Mouse (Mus musculus) MEL (cell line): Measurements from ENCODE around the gene D130043K22Rik. TPM values are rescaled to one million over a fixed set of nuclear protein-coding genes. Genes with fewer than 3 reads are reported as not detected.

Experiments used
- DNase-seq: peaks from one replicate; pipeline ENCODE4 v3.0.0; 2011; ENCODE audit warnings: low read depth, low spot score
- H3K27ac ChIP-seq: 2 replicates; pipeline ENCODE4 v1.5.1; 2012; ENCODE audit warnings: low read depth, mild to moderate bottlenecking, control low read depth, low read length, moderate library complexity; ENCODE audit not compliant: control insufficient read depth
- H3K27me3 ChIP-seq, 2 experiments: fragments of 150-350 bp in 1 of 2; sonication (generic) in 1 of 2; 2 replicates each; pipeline ENCODE4 v1.6.1; 2012; ENCODE audit warnings: low read length in 2 of 2, mild to moderate bottlenecking in 2 of 2, improper control_type of control experiment in 1 of 2, moderate library complexity in 1 of 2; ENCODE audit not compliant: insufficient read depth in 2 of 2, control insufficient read depth in 1 of 2
- H3K36me3 ChIP-seq, 2 experiments: 2 replicates each; pipeline ENCODE4 v1.6.1; 2012 to 2014; ENCODE audit warnings: low read length in 2 of 2, improper control_type of control experiment in 1 of 2, inconsistent platforms in 1 of 2, mild to moderate bottlenecking in 1 of 2; ENCODE audit not compliant: insufficient read depth in 2 of 2, control insufficient read depth in 1 of 2
- H3K4me1 ChIP-seq, 2 experiments: fragments of 150-350 bp in 1 of 2; sonication (generic) in 1 of 2; 2 replicates each; pipeline ENCODE4 v1.6.1; 2012; ENCODE audit warnings: low read length in 2 of 2, improper control_type of control experiment in 1 of 2, mild to moderate bottlenecking in 1 of 2; ENCODE audit not compliant: insufficient read depth in 2 of 2, control insufficient read depth in 1 of 2
- H3K4me3 ChIP-seq, 2 experiments: fragments of 150-350 bp in 1 of 2; sonication (generic) in 1 of 2; 2 replicates each; pipeline ENCODE4 v1.5.1; 2012; ENCODE audit warnings: low read depth in 2 of 2, low read length in 2 of 2, mild to moderate bottlenecking in 2 of 2, moderate library complexity in 2 of 2, control low read depth in 1 of 2, improper control_type of control experiment in 1 of 2; ENCODE audit not compliant: control insufficient read depth in 1 of 2, insufficient read depth in 1 of 2
- H3K79me2 ChIP-seq: 2 replicates; pipeline ENCODE4 v1.6.1; 2012; ENCODE audit warnings: mild to moderate bottlenecking, low read length, moderate library complexity; ENCODE audit not compliant: control insufficient read depth, poor library complexity, insufficient read depth
- H3K9ac ChIP-seq: 2 replicates; pipeline ENCODE4 v1.6.1; 2012; ENCODE audit warnings: low read depth, mild to moderate bottlenecking, control low read depth, low read length, moderate library complexity; ENCODE audit not compliant: control insufficient read depth, poor library complexity, severe bottlenecking
- H3K9me3 ChIP-seq: fragments of 150-350 bp; sonication (generic); replicated peaks from 2 replicates; pipeline ENCODE4 v1.6.1; 2012; ENCODE audit warnings: mild to moderate bottlenecking, low read length, improper control_type of control experiment, moderate library complexity; ENCODE audit not compliant: insufficient read depth
- CHD2 ChIP-seq: IDR thresholded peaks from 2 replicates; pipeline ENCODE4 v1.6.1; 2011; ENCODE audit warnings: low read length, improper control_type of control experiment
- CTCF ChIP-seq, 3 experiments: IDR thresholded peaks in 2 of 3; conservative IDR thresholded peaks in 1 of 3; 2 replicates each; pipeline ENCODE4 v1.5.1; 2011 to 2012; ENCODE audit warnings: low read length in 3 of 3, low read depth in 2 of 3, mild to moderate bottlenecking in 2 of 3, improper control_type of control experiment in 1 of 3, inconsistent platforms in 1 of 3, mixed read lengths in 1 of 3, moderate library complexity in 1 of 3; ENCODE audit not compliant: control insufficient read depth in 1 of 3, insufficient read depth in 1 of 3, poor library complexity in 1 of 3, severe bottlenecking in 1 of 3
- E2F4 ChIP-seq: IDR thresholded peaks from 2 replicates; pipeline ENCODE4 v1.6.1; 2011; ENCODE audit warnings: low read depth, low read length, improper control_type of control experiment, borderline replicate concordance
- ELF1 ChIP-seq: IDR thresholded peaks from 2 replicates; pipeline ENCODE4 v1.6.1; 2014; ENCODE audit warnings: low read depth, mild to moderate bottlenecking, inconsistent platforms, low read length, improper control_type of control experiment, moderate library complexity
- GABPA ChIP-seq: IDR thresholded peaks from 2 replicates; pipeline ENCODE4 v1.6.1; 2012; ENCODE audit warnings: low read depth, mild to moderate bottlenecking, inconsistent platforms, low read length, improper control_type of control experiment, moderate library complexity
- HCFC1 ChIP-seq: IDR thresholded peaks from 2 replicates; pipeline ENCODE4 v1.6.1; 2012; ENCODE audit warnings: low read depth, mild to moderate bottlenecking, inconsistent platforms, low read length, improper control_type of control experiment, moderate library complexity
- JUND ChIP-seq: IDR thresholded peaks from 2 replicates; pipeline ENCODE4 v1.6.1; 2011; ENCODE audit warnings: low read depth, mild to moderate bottlenecking, improper control_type of control experiment, low read length
- KAT2A ChIP-seq: conservative IDR thresholded peaks from 2 replicates; pipeline ENCODE4 v1.6.1; 2012; ENCODE audit warnings: low read depth, low read length, improper control_type of control experiment, inconsistent platforms
- MAFK ChIP-seq: IDR thresholded peaks from 2 replicates; pipeline ENCODE4 v1.6.1; 2011; ENCODE audit warnings: low read depth, mild to moderate bottlenecking, low read length, improper control_type of control experiment, borderline replicate concordance
- MAX ChIP-seq: IDR thresholded peaks from 2 replicates; pipeline ENCODE4 v1.6.1; 2011; ENCODE audit warnings: low read length, improper control_type of control experiment
- MAZ ChIP-seq: IDR thresholded peaks from 2 replicates; pipeline ENCODE4 v1.6.1; 2012; ENCODE audit warnings: low read depth, mild to moderate bottlenecking, inconsistent platforms, low read length, improper control_type of control experiment
- MXI1 ChIP-seq: IDR thresholded peaks from 2 replicates; pipeline ENCODE4 v1.6.1; 2011; ENCODE audit warnings: mild to moderate bottlenecking, low read depth, low read length, improper control_type of control experiment
- MYC ChIP-seq: IDR thresholded peaks from 2 replicates; pipeline ENCODE4 v1.6.1; 2011; ENCODE audit warnings: low read depth, mild to moderate bottlenecking, low read length, improper control_type of control experiment, moderate library complexity
- POLR2AphosphoS2 ChIP-seq: IDR thresholded peaks from 2 replicates; pipeline ENCODE4 v1.6.1; 2011; ENCODE audit warnings: low read length, improper control_type of control experiment
- POLR2AphosphoS5 ChIP-seq: IDR thresholded peaks from 2 replicates; pipeline ENCODE4 v1.6.1; 2012; ENCODE audit warnings: low read depth, borderline replicate concordance, mild to moderate bottlenecking, inconsistent platforms, low read length, moderate library complexity, mixed read lengths
- RAD21 ChIP-seq: IDR thresholded peaks from 2 replicates; pipeline ENCODE4 v1.6.1; 2011; ENCODE audit warnings: mild to moderate bottlenecking, low read depth, low read length, improper control_type of control experiment
- SIN3A ChIP-seq: IDR thresholded peaks from 2 replicates; pipeline ENCODE4 v1.6.1; 2012; ENCODE audit warnings: low read length, improper control_type of control experiment, inconsistent platforms
- TBP ChIP-seq: IDR thresholded peaks from 2 replicates; pipeline ENCODE4 v1.8.0; 2011; ENCODE audit warnings: low read depth, low read length, improper control_type of control experiment
- UBTF ChIP-seq: IDR thresholded peaks from 2 replicates; pipeline ENCODE4 v1.6.1; 2012; ENCODE audit warnings: low read depth, mild to moderate bottlenecking, inconsistent platforms, low read length, improper control_type of control experiment, moderate library complexity, borderline replicate concordance; ENCODE audit not compliant: insufficient read depth
- USF1 ChIP-seq: IDR thresholded peaks from 2 replicates; pipeline ENCODE4 v1.6.1; 2014; ENCODE audit warnings: low read depth, mild to moderate bottlenecking, inconsistent platforms, low read length, improper control_type of control experiment, moderate library complexity
- ZC3H11A ChIP-seq: IDR thresholded peaks from 2 replicates; pipeline ENCODE4 v1.6.1; 2012; ENCODE audit warnings: low read depth, mild to moderate bottlenecking, inconsistent platforms, low read length, improper control_type of control experiment
- ZKSCAN1 ChIP-seq: IDR thresholded peaks from 2 replicates; pipeline ENCODE4 v1.6.1; 2012; ENCODE audit warnings: low read depth, mild to moderate bottlenecking, inconsistent platforms, low read length, improper control_type of control experiment, moderate library complexity
- ZMIZ1 ChIP-seq: IDR thresholded peaks from 2 replicates; pipeline ENCODE4 v1.6.1; 2012; ENCODE audit warnings: low read depth, mild to moderate bottlenecking, inconsistent platforms, low read length, improper control_type of control experiment, moderate library complexity
- ZNF384 ChIP-seq: IDR thresholded peaks from 2 replicates; pipeline ENCODE4 v1.6.1; 2012; ENCODE audit warnings: low read depth, mild to moderate bottlenecking, inconsistent platforms, low read length, improper control_type of control experiment
- polyA plus RNA-seq, 2 experiments: library from polyadenylated mRNA; stranded (reverse) in 1 of 2; unstranded in 1 of 2; fragments of >175 nt in 1 of 2; fragments of >200 nt in 1 of 2; gene quantifications; 2 replicates each; pipeline versions ENCODE4 v1.2.1 to v1.2.4; 2012; ENCODE audit warnings: low replicate concordance in 2 of 2, low read depth in 1 of 2; ENCODE audit not compliant: insufficient read length in 2 of 2, insufficient read depth in 1 of 2, missing spikeins in 1 of 2
- total RNA-seq: library from RNA; depleted of rRNA; stranded (reverse); fragments of 300-350 nt; gene quantifications from 2 replicates; pipeline ENCODE4 v1.2.3, GENCODE M21; 2012

Gene D130043K22Rik
- total and polyA plus RNA-seq, 3 experiments = not detected

DNA sequence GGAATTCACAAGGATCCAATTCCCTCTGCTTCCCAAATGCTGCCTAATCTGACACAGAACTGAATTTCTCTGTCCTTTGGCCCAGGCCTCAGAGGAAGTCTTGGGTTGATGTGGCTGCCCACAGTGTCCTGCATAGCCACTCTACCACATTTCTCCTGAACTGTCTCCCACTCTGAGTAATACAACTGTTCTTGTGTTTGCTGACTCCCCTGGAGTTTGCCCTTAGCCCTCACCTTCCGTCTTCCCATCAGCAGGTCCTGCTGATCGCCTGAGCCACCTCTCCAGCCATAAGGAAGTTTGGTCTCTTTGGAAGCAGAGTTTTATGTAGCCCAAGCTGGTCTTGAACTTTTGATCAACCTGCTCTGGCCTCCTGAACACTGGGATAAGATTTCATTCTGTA lies 7.1 kb downstream of the D130043K22Rik start:
- Histone ChIP-seq H3K36me3 (peaks cover 0 to 2% of the 10 kb centered on the region in 2 experiments; a peak in 2 of 4 replicates), H3K79me2 (no peaks in the 10 kb centered on the region), H3K27ac (no peak overlapping the region), H3K27me3 (no peaks in the 10 kb centered on the region), H3K9ac (no peak overlapping the region), H3K9me3 (no peaks in the 10 kb centered on the region), H3K4me1 (0 out of 4 replicates have a peak, but pooled peaks cover 0 to 3% of the 10 kb centered on the region in 2 experiments), H3K4me3 (no peak overlapping the region)
- DNase-seq = no peak
- no peak for TF ChIP-seq E2F4
- no peak for TF ChIP-seq ZNF384
- no peak for TF ChIP-seq MAZ
- no peak for TF ChIP-seq SIN3A
- TF ChIP-seq CHD2 = no peak
- TF ChIP-seq POLR2AphosphoS5 = no peak
- no peak for TF ChIP-seq MAFK
- TF ChIP-seq KAT2A = no peak
- no peak for TF ChIP-seq MXI1
- no peak for TF ChIP-seq ELF1
- no peak for TF ChIP-seq MYC
- no peak for TF ChIP-seq MAX
- TF ChIP-seq ZKSCAN1 = no peak
- TF ChIP-seq CTCF (IDR thresholded peaks at IDR 0.05 in 2 of 3, conservative IDR thresholded peaks at IDR 0.05 in 1 of 3; ENCODE audit: control insufficient read depth in 1 of 3, insufficient read depth in 1 of 3, low read depth in 2 of 3, low read length in 3 of 3, poor library complexity in 1 of 3, severe bottlenecking in 1 of 3) = no peak
- TF ChIP-seq TBP = no peak
- TF ChIP-seq GABPA = no peak
- TF ChIP-seq ZMIZ1 = no peak
- TF ChIP-seq POLR2AphosphoS2 = no peak

DNA sequence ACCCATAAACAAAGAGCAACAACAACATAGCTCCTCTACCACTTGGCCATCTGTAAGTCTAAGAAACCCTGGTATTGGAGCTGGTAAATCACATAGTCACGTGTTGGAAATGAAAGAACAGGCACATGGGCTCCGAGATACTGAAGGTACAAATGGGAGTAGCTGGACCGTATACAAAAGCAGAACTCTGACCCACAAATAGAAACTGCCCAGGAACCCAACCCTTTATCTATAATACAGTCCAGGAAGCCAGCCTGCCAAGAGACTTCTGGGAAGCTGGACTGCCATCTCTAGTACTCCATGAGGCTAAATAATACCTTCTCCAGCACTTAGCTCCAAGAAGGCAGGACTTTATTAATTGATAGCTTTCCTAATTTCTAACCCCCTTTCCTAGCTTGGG lies 7.6 kb downstream of the D130043K22Rik start:
- Histone ChIP-seq H3K4me3 (no peak overlapping the region), H3K79me2 (no peaks in the 10 kb centered on the region), H3K27me3 (no peaks in the 10 kb centered on the region), H3K9me3 (no peaks in the 10 kb centered on the region), H3K4me1 (0 out of 4 replicates have a peak, but pooled peaks cover 0 to 3% of the 10 kb centered on the region in 2 experiments), H3K9ac (no peak overlapping the region), H3K36me3 (peaks cover 0 to 2% of the 10 kb centered on the region in 2 experiments; a peak in 2 of 4 replicates), H3K27ac (no peak overlapping the region)
- no peak for DNase-seq
- TF ChIP-seq ZC3H11A = no peak
- TF ChIP-seq HCFC1 = no peak
- no peak for TF ChIP-seq UBTF
- no peak for TF ChIP-seq ZKSCAN1
- TF ChIP-seq JUND = no peak
- no peak for TF ChIP-seq MAX
- no peak for TF ChIP-seq MYC
- no peak for TF ChIP-seq MAFK
- no peak for TF ChIP-seq USF1
- TF ChIP-seq CHD2 = no peak
- no peak for TF ChIP-seq RAD21
